Mouse (Mus musculus) liver, postnatal 0 days (tissue): ENCODE data around the gene Rfx4.

Experiments
- CTCF ChIP-seq: sonication (generic); IDR thresholded peaks from 2 replicates; pipeline ENCODE4 v1.5.1; 2016; ENCODE audit warnings: antibody characterized with exemption, low read depth
- EP300 ChIP-seq: IDR thresholded peaks from 2 replicates; pipeline ENCODE4 v1.6.1; 2016; ENCODE audit warnings: antibody characterized with exemption, low read depth, mild to moderate bottlenecking

DNA sequence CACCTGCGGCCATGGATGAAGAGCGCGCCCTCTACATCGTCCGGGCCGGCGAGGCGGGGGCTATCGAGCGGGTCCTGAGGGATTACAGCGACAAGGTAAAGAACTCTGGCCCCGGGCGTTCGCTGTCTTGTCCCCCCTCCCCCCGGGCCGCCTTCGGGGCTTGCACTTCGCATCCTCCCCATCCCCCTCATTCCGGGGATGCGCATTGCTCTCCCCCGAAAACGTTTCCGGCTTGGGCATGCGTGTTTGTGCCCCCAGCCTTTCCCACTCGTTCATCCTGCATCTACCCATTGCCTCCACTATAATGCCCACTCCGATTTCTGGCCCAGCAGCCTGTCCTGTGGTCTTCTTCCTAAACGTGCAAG is 161.9 kb downstream of the Rfx4 start:
- TF ChIP-seq CTCF (no peak), EP300 (no peak)
